Mouse (Mus musculus) left cerebral cortex, postnatal 4 days (tissue): Measurements from ENCODE around the gene Mroh8. TPM values are rescaled to one million over a fixed set of nuclear protein-coding genes. Genes with fewer than 3 reads are reported as not detected.
A peak's percentile ranks its signal among the peaks of the same experiment; 100 is the strongest.
"Not testable (repeated sequence)": the region's sequence is repeated elsewhere in the genome, so short reads cannot be mapped to it uniquely, and the experiment has no call there.

Experiments used
- DNase-seq: peaks from one replicate; pipeline ENCODE4 v3.0.0-alpha.2; 2022
- intact Hi-C: fragments of 180-260 bp; cut with DNase I; formaldehyde crosslinking; loops from one replicate; pipeline ENCODE4 v1.15.1; 2025
- total RNA-seq, 2 experiments: library from RNA; stranded (reverse); gene quantifications; 2 replicates each; pipeline ENCODE4 v1.2.3; 2021

Mroh8 gene
- total RNA-seq, 2 experiments from 2014 or later: 0.24 TPM; not detected in 1

- intact Hi-C loops: no loop called here
- no peak for DNase-seq
Measured at GRCm38 (mm10) chr2:157296105-157296689, 16.8 kb upstream of the Mroh8 start.

- intact Hi-C loops: loop anchor here (5.0 kb wide), 1 partner anchor 280 kb away; the partner anchor contains the start of gene Blcap
- DNase-seq: peak; percentile 85
Measured at GRCm38 (mm10) chr2:157292093-157292492, 12.7 kb upstream of the Mroh8 start.

GRCm38 (mm10) chr2:157288996-157289395, 9.6 kb upstream of the Mroh8 start:
- intact Hi-C loops: loop anchor here (5.0 kb wide), 1 partner anchor 168 kb away; no protein-coding TSS in a partner anchor

GRCm38 (mm10) chr2:157287542-157287941, 8.2 kb upstream of the Mroh8 start:
- DNase-seq: peak; percentile 25
- intact Hi-C loops: loop anchor here (5.0 kb wide), 1 partner anchor 170 kb away; no protein-coding TSS in a partner anchor

More at GRCm38 (mm10) chr2:157288996-157289395, 9.6 kb upstream of the Mroh8 start:
- DNase-seq: no peak

DNA sequence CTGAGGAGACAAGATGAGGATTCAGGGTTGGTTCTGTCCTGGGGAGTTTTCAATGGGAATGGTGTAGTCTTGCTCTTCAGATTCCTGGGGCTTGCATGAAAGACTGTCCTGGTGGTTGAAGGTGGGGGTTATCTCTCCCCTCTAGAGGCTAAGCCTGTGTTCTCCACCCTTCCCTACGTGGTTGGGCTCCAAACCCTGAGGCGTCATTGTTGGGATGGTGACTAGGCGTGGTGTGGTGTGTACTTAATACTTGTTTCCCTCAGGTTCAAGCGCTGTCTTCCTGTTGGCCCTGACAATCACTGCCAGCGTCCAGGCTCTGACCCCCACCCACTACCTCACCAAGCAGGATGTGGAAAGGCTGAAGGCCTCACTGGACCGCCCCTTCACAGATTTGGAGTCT, 4.0 kb upstream of the Mroh8 start:
- intact Hi-C loops: no loop called here
- no peak for DNase-seq

DNA sequence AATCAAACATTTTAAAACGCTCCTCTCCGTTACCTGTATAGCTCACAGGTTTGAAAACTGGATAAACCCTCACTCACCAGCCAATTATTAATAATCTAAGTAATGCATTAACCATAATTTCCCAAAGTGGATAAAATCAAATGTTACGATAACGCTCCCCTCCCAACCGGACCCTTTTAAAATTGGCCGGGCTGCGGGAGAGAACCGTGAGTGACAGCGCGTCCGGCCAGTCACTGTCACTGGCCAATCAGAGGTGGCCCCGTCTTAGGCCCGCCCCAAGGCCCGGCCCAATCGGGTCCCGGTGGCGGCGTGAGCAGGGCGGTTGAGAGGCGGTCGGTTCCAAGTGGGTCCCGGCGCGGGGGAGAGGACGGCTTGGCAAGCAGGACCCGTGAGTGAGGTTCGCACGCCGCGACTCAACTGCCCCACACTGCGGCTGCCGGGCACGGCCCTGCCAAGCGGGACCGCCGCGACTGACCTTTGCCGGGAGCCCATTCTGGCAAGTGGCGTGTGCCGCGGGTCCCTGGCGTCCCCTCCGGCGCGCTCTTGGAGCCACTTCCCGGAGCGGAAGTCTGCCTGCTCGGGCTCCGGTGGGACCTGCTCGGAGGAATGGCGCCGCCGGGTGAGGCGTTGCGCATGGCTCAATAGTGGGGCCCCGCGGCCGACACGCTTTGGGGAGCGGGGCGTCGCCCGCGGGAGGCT, 483 bp downstream of the Mroh8 start, which contains the start of gene Rpn2:
TSS of gene Rpn2 (plus strand) at position 301 of the 699 bp plus-strand sequence.
- intact Hi-C loops: loop anchor here (5.0 kb wide), 1 partner anchor 77 kb away; the partner anchor contains the start of gene Rbl1

DNA sequence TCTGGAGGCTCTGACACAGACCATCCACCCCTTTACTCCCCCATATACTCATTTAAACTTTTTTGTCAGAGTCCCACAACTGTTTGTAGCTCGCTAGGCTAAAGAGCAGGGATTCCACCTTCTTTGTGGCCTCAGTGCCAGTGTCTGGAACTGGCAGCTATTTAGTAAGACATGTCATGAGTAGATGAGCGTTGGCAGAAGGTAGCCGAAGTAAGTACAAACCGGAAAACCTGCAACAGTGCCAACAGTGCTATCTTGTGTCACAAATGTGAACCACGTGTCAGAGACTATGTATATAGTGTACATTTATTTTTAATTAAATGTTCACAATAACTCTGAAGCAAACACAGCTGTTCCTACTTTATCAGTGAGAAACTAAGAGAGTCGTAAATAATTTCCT, 15.5 kb downstream of the Mroh8 start:
- DNase-seq: no peak
- intact Hi-C loops: no loop called here

More for the DNA sequence above, 483 bp downstream of the Mroh8 start, which contains the start of gene Rpn2:
- peak; percentile 99 for DNase-seq

DNA sequence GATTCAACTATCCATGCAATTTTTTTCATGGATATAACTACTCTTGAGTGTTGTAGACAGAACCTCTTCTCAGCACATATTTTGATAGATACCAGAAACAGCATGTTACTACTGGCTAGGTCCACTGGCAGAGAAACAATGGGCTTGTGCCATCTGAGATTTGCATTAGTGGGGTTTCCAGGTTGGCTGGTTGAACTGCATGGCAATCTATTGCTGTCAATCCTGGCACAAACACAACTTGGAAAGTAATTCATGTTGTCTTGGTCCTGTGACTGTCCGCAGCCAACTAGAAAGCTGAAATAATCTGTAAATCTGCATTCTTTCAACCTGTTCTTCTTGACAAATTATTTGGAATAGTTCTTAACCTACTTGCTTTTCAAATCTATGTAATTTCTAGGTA, 16.2 kb downstream of the Mroh8 start:
- intact Hi-C loops: no loop called here

GRCm38 (mm10) chr2:157262506-157262905, 16.8 kb downstream of the Mroh8 start:
- intact Hi-C loops: no loop called here

More for the DNA sequence above, 16.2 kb downstream of the Mroh8 start:
- no peak for DNase-seq

DNA sequence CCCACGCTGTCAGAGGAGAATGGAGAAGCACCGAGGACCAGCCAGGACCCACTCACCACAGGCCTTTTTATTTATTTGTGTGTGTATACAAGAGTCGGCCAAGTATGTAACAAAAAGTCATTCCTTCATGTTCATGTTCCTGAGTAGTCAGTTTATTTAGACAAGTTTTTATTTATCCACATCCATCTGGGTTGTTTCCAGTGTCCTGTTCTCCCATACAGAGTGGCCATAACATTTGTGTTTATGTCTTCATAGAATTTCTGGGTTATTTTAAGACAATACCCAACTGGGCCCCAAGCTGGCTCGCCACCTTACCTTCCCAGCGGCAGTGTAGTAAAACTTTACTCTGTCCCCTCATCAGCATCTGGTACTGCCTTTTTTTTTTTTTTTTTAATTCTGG, 17.4 kb downstream of the Mroh8 start:
- intact Hi-C loops: no loop called here
- no peak for DNase-seq

More at GRCm38 (mm10) chr2:157262506-157262905, 16.8 kb downstream of the Mroh8 start:
- DNase-seq: no peak

- DNase-seq: peak; percentile 67
- intact Hi-C loops: no loop called here
Measured at GRCm38 (mm10) chr2:157259720-157260119, 19.6 kb downstream of the Mroh8 start.

DNA sequence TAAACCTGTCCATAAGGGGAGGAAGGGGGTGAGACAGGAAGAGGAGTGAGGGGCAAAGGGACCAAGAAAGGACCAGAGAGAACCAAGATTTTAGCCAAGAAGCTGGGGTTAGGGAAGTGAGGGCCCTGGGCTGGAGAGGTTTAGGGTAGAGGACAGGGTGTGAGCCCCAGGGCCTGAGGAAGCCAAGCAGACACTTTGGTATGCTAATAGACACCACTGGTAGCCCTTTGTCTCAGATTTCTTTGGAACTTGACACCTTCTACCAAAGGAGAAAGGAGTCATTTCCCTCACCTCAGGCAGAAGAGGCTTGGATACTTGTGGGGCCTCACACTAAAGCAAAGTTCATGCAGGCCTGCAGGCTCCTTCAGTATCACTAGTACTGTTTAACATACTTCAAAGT, 31.2 kb downstream of the Mroh8 start:
- no peak for DNase-seq
- intact Hi-C loops: no loop called here

- DNase-seq: no peak
- intact Hi-C loops: no loop called here
Measured at GRCm38 (mm10) chr2:157245603-157246002, 33.7 kb downstream of the Mroh8 start.

DNA sequence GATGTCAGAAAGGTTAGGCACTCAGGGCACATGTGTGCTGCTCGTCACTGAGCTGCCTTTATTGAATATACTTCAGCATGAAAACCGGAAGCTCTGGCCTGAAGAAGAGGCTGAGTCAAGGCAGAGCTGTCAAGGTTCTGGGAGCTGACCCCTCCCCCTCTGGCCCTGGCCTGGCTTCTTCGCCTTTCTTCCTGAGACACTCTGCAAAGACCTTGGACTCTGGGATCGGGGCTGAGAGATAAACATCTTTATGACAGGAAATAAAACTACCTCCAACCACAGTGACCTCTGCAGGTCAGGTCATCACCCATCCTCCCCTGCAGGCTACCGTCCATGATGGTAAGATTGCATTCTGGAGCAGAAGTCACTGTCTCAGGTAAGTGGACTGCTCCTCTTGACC, 34.3 kb downstream of the Mroh8 start:
- no peak for DNase-seq
- intact Hi-C loops: no loop called here

GRCm38 (mm10) chr2:157235946-157236345, 43.4 kb downstream of the Mroh8 start:
- intact Hi-C loops: no loop called here

GRCm38 (mm10) chr2:157221916-157222315, 57.4 kb downstream of the Mroh8 start:
- DNase-seq, intact Hi-C loops: not testable (repeated sequence)

More at GRCm38 (mm10) chr2:157235946-157236345, 43.4 kb downstream of the Mroh8 start:
- no peak for DNase-seq

DNA sequence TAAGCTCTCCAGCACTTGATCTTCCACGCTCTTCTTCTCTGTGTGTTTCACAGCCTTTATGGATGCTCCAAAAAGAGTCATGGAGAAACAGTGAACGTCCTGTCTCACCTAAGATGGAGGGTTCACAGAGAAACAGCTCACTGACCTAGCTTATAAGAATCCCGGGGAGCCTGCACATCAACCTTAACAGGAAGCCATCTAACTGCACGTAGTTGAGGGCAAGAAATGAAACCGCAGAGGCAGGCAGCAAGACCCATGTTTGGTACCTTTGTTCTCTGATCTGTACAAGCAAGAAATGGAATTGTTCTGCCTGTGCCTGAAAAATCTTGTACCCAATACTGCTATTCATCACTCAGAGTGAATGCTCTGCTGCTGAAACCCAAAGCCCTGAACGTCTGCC, 59.2 kb downstream of the Mroh8 start:
- DNase-seq: no peak
- intact Hi-C loops: no loop called here

DNA sequence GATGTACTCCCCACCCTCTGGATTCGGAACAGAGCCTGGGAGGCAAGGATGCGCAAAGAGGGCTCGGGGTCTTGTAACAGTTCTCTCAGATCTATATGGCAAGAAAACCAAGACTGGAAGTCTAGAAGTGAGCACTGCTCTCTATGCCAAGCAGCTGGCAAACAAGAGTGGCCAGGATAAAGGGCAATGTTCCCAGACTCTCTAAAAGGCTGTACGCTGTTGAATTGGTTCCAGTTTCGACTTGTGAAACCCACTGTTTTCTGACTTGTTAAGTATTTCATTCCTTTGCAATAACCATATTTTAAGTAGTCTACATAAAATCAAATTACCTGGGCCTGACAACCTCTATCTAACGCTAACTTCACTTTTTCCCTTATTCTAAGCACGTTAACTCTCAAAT, 67.6 kb downstream of the Mroh8 start:
- intact Hi-C loops: no loop called here
- no peak for DNase-seq

GRCm38 (mm10) chr2:157204366-157205218, 74.8 kb downstream of the Mroh8 start, which contains the start of gene Rbl1:
TSS of gene Rbl1 (minus strand) at chr2:157204534.
- DNase-seq: peak; percentile 92
- intact Hi-C loops: loop anchor here (5.0 kb wide), 2 partner anchors 73 to 368 kb away; partner anchors contain the start of genes Blcap, Mroh8 and Rpn2
